Mouse (Mus musculus): Measurements from ENCODE around the gene Palm2. TPM values are rescaled to one million over a fixed set of nuclear protein-coding genes. Genes with fewer than 3 reads are reported as not detected.

The Palm2 gene
- polyA plus RNA-seq, 1 experiment from 2014 or later: 4.0 TPM

DNA sequence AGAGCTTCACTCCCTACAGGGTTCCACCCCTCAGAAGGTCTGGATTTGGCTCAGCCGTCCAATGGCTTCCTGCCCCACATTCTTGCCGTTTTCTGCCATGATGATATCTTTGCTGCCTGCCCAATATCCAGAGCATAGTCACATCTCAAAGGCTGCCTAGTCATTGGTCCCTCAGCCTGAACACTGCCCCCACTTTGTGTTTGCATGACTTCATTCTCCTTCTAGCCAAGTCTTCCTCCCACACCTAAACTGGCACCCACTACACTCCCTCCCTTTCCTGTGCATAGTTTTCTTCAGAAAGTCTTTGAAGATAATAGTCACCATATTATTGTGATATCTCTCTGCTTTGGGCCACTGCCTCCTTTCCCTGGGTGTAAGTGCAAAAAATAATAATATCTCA lies 123.1 kb downstream of the Palm2 start:
- no peaks in the 10 kb centered on the region for H3K4me1 ChIP-seq
- no peak overlapping the region for H3K4me3 ChIP-seq (replicated peaks)
- no peak overlapping the region for H3K4me2 ChIP-seq
- no peaks in the 10 kb centered on the region for H3K36me3 ChIP-seq
- no peak overlapping the region for H3K9ac ChIP-seq
- 83% methylated on average over 2 of the region's 2 CpGs for WGBS
- H3K27ac ChIP-seq: no peak overlapping the region
- H3K27me3 ChIP-seq (replicated peaks): no peaks in the 10 kb centered on the region
- H3K9me3 ChIP-seq: no peaks in the 10 kb centered on the region
- no peak for ATAC-seq (ENCODE audit: insufficient read depth, low FRiP score, low read depth)

DNA sequence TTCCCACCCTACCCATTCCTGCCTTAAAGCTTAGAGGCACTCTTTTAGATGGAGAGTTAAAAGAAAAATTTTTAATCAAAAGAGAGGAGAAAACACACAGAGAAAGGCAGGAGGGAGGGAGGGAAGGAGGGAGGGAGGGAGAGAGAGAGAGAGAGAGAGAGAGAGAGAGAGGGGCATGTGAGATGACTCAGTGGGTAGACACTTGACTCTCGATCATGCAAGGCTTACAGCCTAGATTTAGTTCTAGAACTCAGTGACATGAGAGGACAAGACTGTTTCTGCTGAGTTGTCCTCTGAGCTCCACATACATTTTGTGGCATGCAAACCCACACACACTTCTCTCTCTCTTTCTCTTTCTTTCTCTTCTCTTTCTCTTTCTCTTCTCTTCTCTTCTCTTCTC lies 125.4 kb downstream of the Palm2 start:
- 77% methylated on average over 1 of the region's 1 CpGs for WGBS

DNA sequence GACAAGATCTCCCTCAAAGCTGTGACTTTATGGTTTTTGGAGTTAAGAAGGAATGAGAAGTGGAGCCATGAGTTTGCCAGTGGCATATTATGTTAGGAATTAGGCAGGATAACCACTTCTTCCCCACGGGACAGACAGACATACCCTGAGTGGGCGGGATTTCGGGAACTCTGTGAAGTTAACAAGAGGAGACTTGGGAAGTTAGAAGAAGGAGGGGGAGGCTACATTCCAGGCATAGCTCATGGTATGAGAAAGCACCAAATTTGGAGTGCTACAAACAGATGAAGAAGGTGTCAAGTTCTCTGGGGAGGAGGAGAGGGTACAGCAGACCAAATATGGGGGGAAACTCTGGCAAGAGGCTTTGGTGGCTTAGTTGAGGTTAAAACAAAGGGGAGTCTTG lies 126.0 kb downstream of the Palm2 start:
- peak overlapping the region; percentile 81 for H3K27ac ChIP-seq

More for the DNA sequence above, 125.4 kb downstream of the Palm2 start:
- H3K27me3 ChIP-seq (replicated peaks): no peaks in the 10 kb centered on the region
- H3K9me3 ChIP-seq: no peaks in the 10 kb centered on the region
- H3K9ac ChIP-seq: no peak overlapping the region
- no peaks in the 10 kb centered on the region for H3K4me1 ChIP-seq
- ATAC-seq (ENCODE audit: insufficient read depth, low FRiP score, low read depth): no peak
- H3K27ac ChIP-seq: no peak overlapping the region
- no peaks in the 10 kb centered on the region for H3K36me3 ChIP-seq
- H3K4me2 ChIP-seq: no peak overlapping the region
- H3K4me3 ChIP-seq (replicated peaks): no peak overlapping the region

DNA sequence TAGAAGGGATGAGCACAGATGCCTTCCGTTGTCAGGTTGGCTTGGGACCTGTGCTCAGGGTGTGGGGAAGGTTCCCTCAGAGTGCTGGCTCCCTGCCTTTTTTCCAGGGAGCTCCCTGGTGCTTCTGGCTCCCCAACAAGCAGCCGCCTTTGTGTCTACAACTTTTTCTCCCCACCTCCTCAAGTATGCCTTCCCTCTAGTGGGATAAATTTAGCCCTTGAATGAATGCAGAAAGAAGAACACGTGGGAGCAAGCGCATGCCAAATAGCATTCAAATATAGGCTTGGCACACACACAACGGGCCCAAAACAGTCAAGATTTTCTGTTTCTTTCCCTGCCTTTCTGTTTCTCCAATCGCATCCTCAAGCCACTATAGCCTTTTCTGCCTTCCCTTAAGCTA lies 127.0 kb downstream of the Palm2 start:
- H3K4me1 ChIP-seq: no peaks in the 10 kb centered on the region
- H3K4me3 ChIP-seq (replicated peaks): no peak overlapping the region
- H3K27me3 ChIP-seq (replicated peaks): no peaks in the 10 kb centered on the region
- peak overlapping the region; percentile 81 for H3K27ac ChIP-seq
- H3K9ac ChIP-seq: no peak overlapping the region
- no peak for ATAC-seq (ENCODE audit: insufficient read depth, low FRiP score, low read depth)
- no peak overlapping the region; the same call in 1 of the 2 replicates for H3K4me2 ChIP-seq
- H3K9me3 ChIP-seq: no peaks in the 10 kb centered on the region
- 51% methylated on average over 6 of the region's 6 CpGs for WGBS
- no peaks in the 10 kb centered on the region for H3K36me3 ChIP-seq

More for the DNA sequence above, 126.0 kb downstream of the Palm2 start:
- Histone ChIP-seq H3K4me1 (no peaks in the 10 kb centered on the region), H3K4me2 (no peak overlapping the region), H3K36me3 (no peaks in the 10 kb centered on the region), H3K9me3 (no peaks in the 10 kb centered on the region), H3K27me3 (replicated peaks) (no peaks in the 10 kb centered on the region), H3K9ac (no peak overlapping the region), H3K4me3 (replicated peaks) (no peak overlapping the region)
- peak; percentile 72 for ATAC-seq (ENCODE audit: insufficient read depth, low FRiP score, low read depth)
- 41% methylated on average over 3 of the region's 3 CpGs for WGBS

DNA sequence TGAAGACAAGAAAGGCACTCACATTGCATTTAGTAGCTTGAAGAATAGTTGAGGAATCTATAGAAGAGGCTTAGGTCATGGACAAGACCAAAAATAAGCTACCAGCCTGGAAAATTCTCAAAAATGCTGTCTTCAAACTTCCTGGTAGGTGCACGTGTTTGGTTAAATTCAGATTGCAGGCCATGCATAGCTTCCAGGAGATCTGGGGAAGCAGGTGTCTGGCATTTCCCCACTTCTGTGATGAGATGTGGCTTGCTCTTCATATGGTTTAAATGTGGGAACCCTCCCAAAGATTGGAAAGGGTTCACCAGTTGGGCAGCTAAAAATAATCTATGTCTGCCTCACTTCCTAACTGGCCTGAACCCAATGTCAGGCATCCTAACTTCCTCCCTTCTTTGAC lies 131.2 kb downstream of the Palm2 start:
- H3K4me1 ChIP-seq: no peaks in the 10 kb centered on the region
- no peak overlapping the region for H3K9ac ChIP-seq
- 71% methylated on average over 1 of the region's 1 CpGs for WGBS
- ATAC-seq (ENCODE audit: insufficient read depth, low FRiP score, low read depth): no peak
- no peaks in the 10 kb centered on the region for H3K36me3 ChIP-seq
- H3K27ac ChIP-seq: no peak overlapping the region
- 0 out of 2 replicates have a peak, but pooled peaks cover 3% of the 10 kb centered on the region for H3K27me3 ChIP-seq (replicated peaks)
- H3K4me2 ChIP-seq: no peak overlapping the region
- H3K9me3 ChIP-seq: no peaks in the 10 kb centered on the region
- H3K4me3 ChIP-seq (replicated peaks): no peak overlapping the region

DNA sequence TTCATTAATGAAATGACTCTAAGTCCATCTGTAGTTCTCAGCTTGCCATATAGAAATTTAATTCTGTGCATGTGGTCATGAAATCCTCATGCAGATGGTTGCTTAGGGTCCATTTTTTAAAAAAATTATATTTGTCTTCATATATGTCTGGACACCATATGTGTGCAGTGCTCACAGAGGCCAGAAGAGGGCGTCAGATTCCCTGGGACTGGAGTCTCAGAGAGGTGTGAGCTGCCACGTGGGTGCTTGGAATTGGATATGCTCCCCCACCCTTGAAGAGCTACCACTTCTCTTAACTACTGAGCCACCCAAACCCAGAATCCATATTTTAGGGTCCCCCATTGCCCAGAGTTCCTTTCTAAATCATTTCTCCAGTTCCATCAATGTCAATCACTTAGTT lies 131.8 kb downstream of the Palm2 start:
- Histone ChIP-seq H3K4me2 (no peak overlapping the region), H3K9ac (no peak overlapping the region), H3K27ac (no peak overlapping the region), H3K4me1 (no peaks in the 10 kb centered on the region), H3K4me3 (replicated peaks) (no peak overlapping the region), H3K9me3 (no peaks in the 10 kb centered on the region), H3K36me3 (no peaks in the 10 kb centered on the region), H3K27me3 (replicated peaks) (0 out of 2 replicates have a peak, but pooled peaks cover 3% of the 10 kb centered on the region)
- ATAC-seq (ENCODE audit: insufficient read depth, low FRiP score, low read depth): no peak
- 65% methylated on average over 2 of the region's 2 CpGs for WGBS

DNA sequence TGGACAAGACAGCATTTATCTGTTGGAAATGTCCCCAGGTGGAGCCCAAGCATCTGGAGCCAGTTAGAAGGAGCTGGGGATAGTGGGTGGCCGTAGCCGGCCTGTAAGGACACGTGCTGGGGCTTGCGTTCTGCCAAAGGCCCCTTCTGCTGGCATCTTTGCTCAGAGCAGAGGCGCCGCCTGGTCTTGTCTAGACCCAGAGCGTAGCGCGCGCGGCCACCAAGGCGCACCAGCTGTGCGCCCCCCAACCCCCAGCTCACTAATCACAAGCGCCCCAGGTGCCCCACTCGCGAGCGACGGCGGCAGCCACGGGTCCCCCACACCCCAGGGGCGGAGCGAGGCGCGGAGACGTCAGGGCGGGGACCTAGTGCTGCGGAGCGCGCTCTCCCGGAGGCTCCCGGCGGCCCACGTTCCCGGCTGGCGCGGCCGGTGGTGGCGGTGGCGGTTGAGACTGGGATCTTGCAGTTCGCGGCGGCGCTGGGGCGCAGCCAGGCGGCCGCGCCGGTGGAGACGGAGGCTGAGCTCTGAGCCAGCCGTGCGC lies 133.7 kb downstream of the Palm2 start, which contains the start of gene Pakap:
TSS of gene Pakap (plus strand) at position 514 of the 541 bp plus-strand sequence.
- Histone ChIP-seq H3K4me1 (no peaks in the 10 kb centered on the region), H3K9ac (peak within 1 kb of the TSS; percentile 46), H3K4me2 (peak within 1 kb of the TSS; percentile 95), H3K27ac (peak within 1 kb of the TSS; percentile 78), H3K27me3 (replicated peaks) (0 out of 2 replicates have a peak, but pooled peaks cover 3% of the 10 kb centered on the region), H3K4me3 (replicated peaks) (peak within 1 kb of the TSS; percentile 56), H3K9me3 (no peaks in the 10 kb centered on the region), H3K36me3 (no peaks in the 10 kb centered on the region)
- under 1% methylated on average over 49 of the region's 51 CpGs for WGBS
- peak; percentile 82 for ATAC-seq (ENCODE audit: insufficient read depth, low FRiP score, low read depth)

DNA sequence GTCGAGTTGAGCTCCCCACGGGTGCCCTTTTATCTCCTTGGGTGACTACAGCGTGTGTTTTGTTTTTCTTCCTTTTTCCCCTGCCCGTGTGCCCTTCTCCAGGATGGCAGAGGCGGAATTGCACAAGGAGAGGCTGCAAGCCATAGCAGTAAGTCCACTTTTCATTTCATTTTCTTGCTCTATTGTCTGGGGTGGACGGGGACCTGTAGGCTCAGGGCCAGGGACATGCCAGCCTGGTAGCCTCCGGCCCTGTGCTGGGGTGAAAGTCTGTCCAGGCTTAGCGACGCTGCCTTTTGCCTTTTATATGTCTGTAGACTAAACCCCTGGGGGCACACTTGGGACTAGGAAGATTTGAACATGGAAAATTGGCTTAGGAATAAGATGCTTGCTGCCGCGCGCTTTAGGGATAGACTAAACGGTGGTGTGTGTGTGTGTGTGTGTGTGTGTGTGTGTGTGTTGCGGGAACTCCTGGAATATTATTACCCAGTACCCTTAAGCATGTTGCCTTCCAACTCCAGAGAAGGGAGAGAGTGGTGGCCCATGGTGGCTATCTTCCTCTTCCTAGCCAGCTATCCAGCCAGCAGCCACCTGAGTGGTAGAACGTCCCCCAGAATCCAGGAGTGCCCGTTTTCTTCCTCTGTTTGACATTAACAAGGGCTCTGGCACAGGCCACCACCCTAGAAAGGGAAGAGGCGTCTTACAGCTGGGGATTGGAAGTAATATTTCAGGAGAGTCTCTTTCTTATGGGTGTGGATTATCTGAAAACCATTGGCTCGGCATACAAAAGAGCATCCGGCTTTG lies 134.4 kb downstream of the Palm2 start:
- peak overlapping the region; percentile 56 for H3K4me3 ChIP-seq (replicated peaks)
- no peaks in the 10 kb centered on the region for H3K36me3 ChIP-seq
- H3K4me2 ChIP-seq: peak overlapping the region; percentile 95
- WGBS: 43% methylated on average over 19 of the region's 19 CpGs
- H3K9me3 ChIP-seq: no peaks in the 10 kb centered on the region
- H3K9ac ChIP-seq: peak overlapping the region; percentile 46
- H3K4me1 ChIP-seq: no peaks in the 10 kb centered on the region
- ATAC-seq (ENCODE audit: insufficient read depth, low FRiP score, low read depth): no peak; the same call in 1 of the 2 replicates
- H3K27ac ChIP-seq: peak overlapping the region; percentile 78
- 0 out of 2 replicates have a peak, but pooled peaks cover 3% of the 10 kb centered on the region for H3K27me3 ChIP-seq (replicated peaks)

DNA sequence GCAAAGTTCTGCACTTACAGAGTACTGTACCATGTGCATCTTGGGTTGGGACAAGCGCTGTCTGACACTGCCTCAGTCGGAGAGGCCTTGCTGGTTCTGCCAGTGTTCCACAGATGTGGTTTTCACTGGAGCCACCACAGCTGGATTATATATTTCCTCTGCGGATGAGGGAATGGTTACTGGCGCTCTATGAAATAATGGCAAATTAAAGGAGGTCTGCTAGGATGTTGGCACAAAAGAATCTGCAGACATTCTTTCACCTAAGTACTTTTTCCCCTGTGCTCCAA lies 135.0 kb downstream of the Palm2 start:
- peak overlapping the region; percentile 95 for H3K4me2 ChIP-seq
- H3K27ac ChIP-seq: peak overlapping the region; percentile 78; the same call in 1 of the 2 replicates
- no peak for ATAC-seq (ENCODE audit: insufficient read depth, low FRiP score, low read depth)
- 0 out of 2 replicates have a peak, but pooled peaks cover 3% of the 10 kb centered on the region for H3K27me3 ChIP-seq (replicated peaks)
- peak overlapping the region; percentile 56 for H3K4me3 ChIP-seq (replicated peaks)
- no peaks in the 10 kb centered on the region for H3K4me1 ChIP-seq
- H3K9ac ChIP-seq: no peak overlapping the region
- 78% methylated on average over 4 of the region's 4 CpGs for WGBS
- H3K36me3 ChIP-seq: no peaks in the 10 kb centered on the region
- no peaks in the 10 kb centered on the region for H3K9me3 ChIP-seq

DNA sequence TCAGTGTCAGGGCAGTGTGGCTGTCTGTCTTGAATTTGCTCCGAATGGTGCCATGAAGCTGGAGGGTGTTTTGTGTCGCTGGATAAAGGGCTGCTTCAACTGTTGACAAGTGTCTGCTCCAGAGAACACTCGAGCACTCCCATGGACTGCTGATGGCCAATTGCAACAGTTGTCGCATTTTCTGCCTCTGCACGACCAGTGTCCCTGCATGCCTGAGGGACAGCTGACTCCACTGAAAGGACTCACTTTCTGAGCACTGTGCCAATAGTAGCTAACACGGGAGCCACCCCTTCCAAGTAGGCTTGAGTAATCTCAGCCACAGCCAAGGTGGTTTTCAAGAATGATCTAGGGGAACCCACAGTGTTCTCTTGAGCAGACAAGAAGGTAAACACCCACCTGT lies 135.7 kb downstream of the Palm2 start:
- no peaks in the 10 kb centered on the region for H3K4me1 ChIP-seq
- ATAC-seq (ENCODE audit: insufficient read depth, low FRiP score, low read depth): no peak
- WGBS: 65% methylated on average over 6 of the region's 6 CpGs
- peak overlapping the region; percentile 56; the same call in 1 of the 2 replicates for H3K4me3 ChIP-seq (replicated peaks)
- no peaks in the 10 kb centered on the region for H3K9me3 ChIP-seq
- 0 out of 2 replicates have a peak, but pooled peaks cover 3% of the 10 kb centered on the region for H3K27me3 ChIP-seq (replicated peaks)
- H3K9ac ChIP-seq: no peak overlapping the region
- peak overlapping the region; percentile 95; the same call in 1 of the 2 replicates for H3K4me2 ChIP-seq
- no peaks in the 10 kb centered on the region for H3K36me3 ChIP-seq
- H3K27ac ChIP-seq: no peak overlapping the region

DNA sequence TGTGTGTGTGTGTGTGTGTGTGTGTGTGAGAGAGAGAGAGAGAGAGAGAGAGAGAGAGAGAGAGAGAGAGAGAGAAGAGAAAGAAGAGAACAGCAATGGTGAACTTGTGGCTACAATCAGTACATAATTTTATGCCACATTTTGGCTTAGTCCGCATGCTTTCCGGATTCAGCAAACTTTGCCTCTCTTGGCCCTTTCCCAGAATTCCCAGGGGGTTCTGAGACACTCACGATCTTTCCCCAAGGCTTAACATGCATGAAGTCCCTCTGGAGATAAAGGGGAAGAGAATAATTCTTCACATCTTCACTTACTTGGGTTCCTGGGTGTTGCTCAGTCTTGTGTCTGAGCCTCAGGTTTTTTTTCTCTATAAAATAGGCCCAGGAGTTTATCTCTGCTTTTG lies 136.2 kb downstream of the Palm2 start:
- Histone ChIP-seq H3K9ac (no peak overlapping the region), H3K4me3 (replicated peaks) (no peak overlapping the region), H3K27me3 (replicated peaks) (0 out of 2 replicates have a peak, but pooled peaks cover 3% of the 10 kb centered on the region), H3K36me3 (no peaks in the 10 kb centered on the region), H3K4me2 (no peak overlapping the region), H3K27ac (no peak overlapping the region), H3K4me1 (no peaks in the 10 kb centered on the region), H3K9me3 (no peaks in the 10 kb centered on the region)
- WGBS: 71% methylated on average over 3 of the region's 3 CpGs
- no peak for ATAC-seq (ENCODE audit: insufficient read depth, low FRiP score, low read depth)

DNA sequence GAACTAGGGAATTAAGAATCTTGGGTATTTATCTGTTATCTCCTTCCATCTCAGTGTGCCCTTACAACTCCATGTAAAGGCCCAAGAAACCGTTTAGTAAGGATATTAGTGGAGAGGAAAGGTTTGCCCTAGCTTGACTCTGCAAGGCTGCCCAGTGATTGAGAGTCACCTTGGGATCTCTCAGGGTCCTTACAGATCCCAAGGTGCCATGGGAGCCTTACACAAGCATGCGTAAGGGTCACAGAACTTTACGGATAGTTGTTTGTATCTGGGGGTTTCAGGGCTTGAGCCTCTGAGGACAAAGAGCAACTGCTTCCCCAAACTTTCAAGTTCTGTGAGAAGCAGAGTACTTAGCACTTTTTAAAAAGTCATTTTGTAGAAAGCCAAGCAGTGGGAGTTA lies 140.1 kb downstream of the Palm2 start:
- no peak overlapping the region for H3K4me3 ChIP-seq (replicated peaks)
- no peaks in the 10 kb centered on the region for H3K9me3 ChIP-seq
- no peak for ATAC-seq (ENCODE audit: insufficient read depth, low FRiP score, low read depth)
- 80% methylated on average over 3 of the region's 3 CpGs for WGBS
- H3K4me2 ChIP-seq: no peak overlapping the region
- no peak overlapping the region; the same call in 1 of the 2 replicates for H3K27ac ChIP-seq
- no peaks in the 10 kb centered on the region for H3K36me3 ChIP-seq
- no peaks in the 10 kb centered on the region for H3K27me3 ChIP-seq (replicated peaks)
- no peak overlapping the region for H3K9ac ChIP-seq
- no peaks in the 10 kb centered on the region for H3K4me1 ChIP-seq
